Mouse (Mus musculus) heart, adult 2 months (tissue): ENCODE data around the gene Xylt1.

Experiments used
- CTCF ChIP-seq: fragments of 200-600 bp; IDR thresholded peaks from 2 replicates; pipeline ENCODE4 v1.8.1; 2022; ENCODE audit warnings: antibody characterized with exemption, mild to moderate bottlenecking, moderate library complexity
- POLR2A ChIP-seq: fragments of 200-500 bp; IDR thresholded peaks from 2 replicates; pipeline ENCODE4 v1.6.1; 2011; ENCODE audit warnings: mild to moderate bottlenecking, low read depth, low read length, control low read depth; ENCODE audit not compliant: insufficient read depth

DNA sequence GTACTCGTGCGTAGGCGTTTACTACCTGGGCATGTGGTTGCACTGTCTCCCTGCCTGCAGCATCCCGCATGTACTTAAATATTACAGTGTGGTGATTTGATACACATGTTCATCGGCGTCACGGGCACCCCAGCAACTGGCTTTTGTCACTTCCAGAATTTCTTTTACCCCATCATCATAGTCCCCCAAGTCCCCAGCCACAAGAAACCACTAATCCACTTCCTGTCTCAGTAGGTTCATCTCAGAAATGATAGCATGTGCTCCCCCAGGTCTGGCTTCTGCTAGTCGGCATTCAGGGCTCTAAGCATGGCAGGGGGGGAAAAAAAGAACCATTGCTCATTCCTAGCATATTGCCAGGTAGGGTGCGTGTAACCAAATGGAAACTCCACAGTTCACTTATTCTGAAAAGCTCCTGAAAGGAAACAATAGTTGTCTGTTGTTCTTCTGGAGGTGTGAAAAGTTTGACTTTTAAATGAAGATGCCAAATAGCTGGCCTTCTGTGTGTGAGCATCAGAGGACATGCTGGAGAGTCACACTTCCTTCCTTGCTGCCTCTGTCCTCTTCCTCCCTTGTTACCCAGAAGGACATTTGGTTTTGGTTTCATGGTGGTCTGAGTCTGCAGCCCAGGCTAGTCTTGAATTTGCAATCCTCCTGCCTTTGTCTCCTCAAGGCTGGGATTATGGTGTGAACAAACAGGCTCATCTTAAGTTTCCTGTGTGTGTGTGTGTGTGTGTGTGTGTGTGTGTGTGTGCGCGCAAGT, 74.2 kb downstream of the Xylt1 start:
- TF ChIP-seq CTCF, result no peak
- TF ChIP-seq POLR2A, result no peak
